Mouse (Mus musculus): ENCODE results near the gene Btnl10.

Btnl10 gene

DNA sequence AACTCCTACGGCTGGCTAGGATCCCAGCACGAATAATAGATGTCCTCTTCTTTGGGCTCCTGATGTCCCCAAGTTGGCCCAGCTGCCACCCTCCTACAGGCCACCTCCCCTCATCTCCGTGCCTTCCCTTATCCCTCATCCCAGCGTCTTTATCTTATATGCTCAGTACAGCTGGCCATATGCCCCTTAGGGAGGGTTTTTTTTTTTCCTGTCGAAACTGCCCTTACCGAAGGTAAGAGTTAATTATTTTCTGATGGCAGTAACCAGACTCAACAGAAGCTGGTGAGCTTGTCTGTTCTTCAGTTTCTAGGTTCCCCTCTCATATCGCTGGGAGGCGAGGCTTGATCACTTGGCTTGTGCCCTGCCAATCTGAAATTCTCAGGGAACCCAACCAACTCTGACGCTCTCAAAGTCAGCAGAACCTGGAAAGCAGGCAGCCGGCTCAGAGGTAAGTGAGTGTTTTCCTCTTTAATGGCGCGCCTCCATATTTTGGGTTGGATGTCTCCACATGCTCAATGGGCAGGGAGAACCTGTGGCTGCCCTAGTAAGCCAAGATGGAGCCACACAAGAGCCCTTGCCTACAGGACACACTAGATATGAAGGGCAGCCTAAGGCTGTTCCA, at the start of gene Btnl10:
Gene Btnl10 (plus strand): TSS at position 164 of the 622 bp plus-strand sequence.
- no peak for DNase-seq (ENCODE audit: low read depth, low spot score)

GRCm38 (mm10) chr11:58867954-58868330, 49.8 kb upstream of the Btnl10 start:
- DNase-seq (ENCODE audit: low read depth, low spot score) = no peak

DNA sequence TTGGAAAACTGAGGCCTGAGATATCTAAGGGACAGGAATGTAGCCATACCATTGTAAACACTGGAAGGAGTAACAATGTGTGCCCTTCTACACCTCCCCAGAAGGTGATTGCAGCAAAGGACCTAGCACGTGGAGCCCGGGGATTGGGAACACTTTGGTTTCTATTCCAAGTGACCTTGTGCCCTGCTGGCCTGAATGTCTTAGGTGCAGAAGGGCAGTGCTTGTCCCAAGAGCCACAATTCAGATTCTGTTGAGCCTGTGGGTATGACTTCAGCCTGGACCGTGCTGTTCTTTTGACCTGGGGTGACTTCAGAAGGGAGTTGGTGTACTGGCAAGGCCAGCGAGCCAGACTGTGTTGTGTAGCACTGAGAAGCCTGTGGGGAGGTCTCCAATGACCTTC, 46.7 kb upstream of the Btnl10 start:
- no peak for DNase-seq (ENCODE audit: low read depth, low spot score)

- DNase-seq (ENCODE audit: low read depth, low spot score) = no peak
Observed at GRCm38 (mm10) chr11:58883756-58884155, 34.0 kb upstream of the Btnl10 start.

DNA sequence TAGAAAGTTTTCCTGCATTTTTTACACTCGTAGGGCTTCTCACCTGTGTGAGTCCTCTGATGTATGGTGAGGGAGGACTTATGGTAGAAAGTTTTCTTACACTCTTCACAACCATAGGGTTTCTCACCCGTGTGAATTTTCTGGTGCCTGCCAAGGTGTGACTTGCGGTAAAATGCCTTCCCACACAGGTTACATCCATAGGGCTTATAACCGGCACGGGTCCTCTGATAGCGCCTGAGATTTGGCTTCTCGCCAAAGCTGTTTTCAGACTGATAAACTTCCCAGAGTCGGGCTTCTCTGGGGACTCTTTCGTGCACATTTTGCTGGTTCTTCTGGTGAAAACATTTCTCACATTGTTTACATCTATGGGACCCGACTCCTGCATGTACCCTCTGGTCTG, 27.2 kb upstream of the Btnl10 start:
- DNase-seq (ENCODE audit: low read depth, low spot score) = no peak

GRCm38 (mm10) chr11:58894456-58894855, 23.3 kb upstream of the Btnl10 start:
- DNase-seq (ENCODE audit: low read depth, low spot score) = no peak

DNA sequence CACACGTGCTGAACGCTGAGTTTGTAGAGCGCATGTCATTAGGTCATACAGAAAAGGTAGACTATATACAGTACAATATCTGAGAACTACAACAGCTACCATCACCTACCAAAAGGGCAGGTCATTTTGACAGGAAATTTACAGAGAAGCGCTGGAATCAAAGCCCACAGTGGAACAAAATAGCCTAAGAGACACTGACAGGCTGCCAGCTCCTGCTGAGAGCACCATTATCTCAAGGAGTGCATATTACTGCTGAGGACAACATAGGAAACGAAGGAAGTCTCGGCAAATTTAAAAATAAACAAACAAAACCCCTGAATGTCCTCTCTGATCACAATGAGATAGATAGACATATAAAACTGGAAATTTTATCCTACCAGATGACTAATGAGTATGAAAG, 20.2 kb upstream of the Btnl10 start:
- DNase-seq (ENCODE audit: low read depth, low spot score) = no peak

- no peak for DNase-seq (ENCODE audit: low read depth, low spot score)
Observed at GRCm38 (mm10) chr11:58901080-58901479, 16.6 kb upstream of the Btnl10 start.

DNA sequence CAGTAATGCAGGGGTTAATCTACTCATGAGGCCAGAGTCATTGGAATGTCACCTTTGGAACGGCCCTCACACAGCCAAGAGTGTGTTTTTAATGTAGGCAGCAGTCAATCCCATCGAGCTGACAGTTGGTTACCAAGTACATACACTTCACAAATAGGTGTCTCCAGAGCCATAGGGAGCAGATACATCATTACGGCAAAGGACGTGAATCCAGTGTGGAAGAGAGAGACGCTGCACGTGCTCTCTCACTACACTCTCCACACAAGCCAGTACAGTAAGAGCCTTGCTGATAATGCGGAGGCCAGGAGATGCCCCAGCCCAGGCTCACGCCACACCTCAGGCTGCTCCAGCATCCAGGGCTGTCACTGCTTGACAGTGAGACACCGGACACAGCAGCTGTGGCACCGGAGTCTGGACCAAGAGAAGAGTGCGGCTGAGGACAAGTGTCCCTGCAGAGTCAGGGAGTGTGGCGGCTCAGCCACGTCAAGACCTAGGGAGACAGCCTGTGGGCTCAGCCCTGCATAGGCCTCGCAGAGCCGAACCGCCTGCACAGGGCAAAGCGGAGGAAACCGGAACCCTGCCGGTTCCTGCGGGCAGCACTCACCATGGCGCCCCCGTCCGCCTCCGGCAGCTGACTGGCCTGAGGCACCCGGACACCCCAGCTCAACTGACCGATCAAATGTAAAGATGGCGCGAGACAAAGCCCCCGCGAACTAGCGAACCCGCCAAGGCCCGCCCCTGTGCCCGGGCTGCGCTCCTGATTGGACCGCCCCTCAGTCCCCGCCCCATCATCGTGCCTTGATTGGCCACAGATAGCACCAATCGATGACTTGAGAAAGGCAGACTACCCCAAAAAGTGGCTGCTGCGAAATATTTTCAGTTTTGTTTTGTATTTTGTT, 13.9 kb upstream of the Btnl10 start, which contains the start of gene Zfp39:
Gene Zfp39 (minus strand): TSS at position 715 of the 899 bp plus-strand sequence.
- DNase-seq (ENCODE audit: low read depth, low spot score) = peak; percentile 95

DNA sequence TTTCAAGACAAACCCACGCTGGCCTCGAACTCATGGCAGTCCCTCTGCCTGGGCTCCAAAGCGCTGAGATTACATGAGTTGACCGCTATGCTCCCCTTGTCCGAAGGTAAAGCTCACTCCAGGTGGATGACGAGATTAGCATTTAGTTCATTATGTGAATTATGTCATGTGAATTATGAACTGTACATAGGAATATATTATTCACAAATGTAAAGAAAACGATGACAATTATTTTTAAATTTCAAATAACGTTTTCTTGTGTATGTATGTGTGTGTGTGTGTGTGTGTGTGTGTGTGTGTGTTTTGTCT, 13.3 kb upstream of the Btnl10 start:
- DNase-seq (ENCODE audit: low read depth, low spot score) = no peak

DNA sequence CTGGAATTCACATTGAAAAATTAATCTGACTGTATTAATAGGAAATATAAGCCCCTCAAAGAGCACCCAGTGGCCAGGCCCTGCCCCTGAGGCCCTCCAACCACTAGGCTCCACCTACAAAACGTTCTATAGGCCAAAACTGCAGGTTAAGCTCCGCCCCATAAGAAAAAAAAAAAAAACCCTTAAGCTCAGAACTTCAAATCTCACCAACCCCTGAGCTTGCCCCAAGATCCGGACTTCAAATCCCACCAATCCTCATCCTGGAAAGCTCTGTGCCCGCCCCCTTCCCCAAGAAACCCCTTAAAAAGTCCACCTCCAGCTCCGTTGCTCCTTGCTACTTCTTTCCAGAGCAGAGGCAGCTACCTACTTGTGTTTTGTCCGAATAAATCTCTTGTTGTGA, 12.9 kb upstream of the Btnl10 start:
- DNase-seq (ENCODE audit: low read depth, low spot score) = peak; percentile 56

DNA sequence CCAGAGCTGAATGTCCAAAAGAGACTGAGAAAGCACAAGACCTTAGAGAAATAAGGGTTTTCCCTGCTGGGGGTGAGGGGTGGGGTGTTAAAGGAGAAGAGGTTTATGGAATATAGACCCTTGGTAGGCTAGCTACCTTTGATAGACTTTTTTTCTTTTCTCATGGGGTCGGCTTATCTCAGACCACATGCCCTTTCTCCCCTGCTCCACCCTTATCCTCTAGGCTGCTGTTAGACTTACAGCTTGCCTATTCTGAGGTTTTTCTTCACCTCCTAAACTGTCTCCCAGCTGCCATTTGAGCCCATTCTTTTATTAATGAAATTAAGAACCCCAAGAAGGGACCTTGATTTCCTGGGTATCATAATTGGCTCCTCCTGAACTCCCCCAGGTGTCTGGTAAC, 3.9 kb upstream of the Btnl10 start:
- no peak for DNase-seq (ENCODE audit: low read depth, low spot score)

DNA sequence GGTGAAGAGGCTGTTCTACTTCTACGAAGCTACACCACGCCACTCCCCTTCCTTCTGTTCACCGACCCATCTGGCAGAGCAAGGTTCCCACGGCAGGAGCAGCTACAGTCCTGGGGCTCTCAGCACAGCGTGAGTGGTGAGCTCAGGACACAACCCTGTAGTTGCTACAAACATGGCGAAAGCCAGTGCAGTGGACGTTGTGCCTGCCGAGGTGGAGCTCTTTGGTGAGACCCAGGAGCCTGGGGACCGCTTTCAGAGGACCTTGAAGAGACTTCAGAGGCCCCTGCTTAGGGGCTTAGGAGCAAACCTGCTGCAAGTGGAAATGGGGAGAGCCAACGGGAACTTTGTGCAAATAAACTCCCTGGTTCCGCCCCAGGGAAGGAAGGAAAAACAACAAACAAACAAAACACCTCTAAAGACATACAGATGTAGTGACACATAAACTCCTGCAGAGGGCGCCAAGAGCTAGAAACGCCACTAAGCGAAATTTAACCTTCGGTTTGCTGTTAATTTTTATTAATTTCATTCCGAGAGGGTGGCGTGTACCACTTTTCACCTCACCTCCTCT, 3.2 kb upstream of the Btnl10 start:
- DNase-seq (ENCODE audit: low read depth, low spot score) = peak; percentile 75

DNA sequence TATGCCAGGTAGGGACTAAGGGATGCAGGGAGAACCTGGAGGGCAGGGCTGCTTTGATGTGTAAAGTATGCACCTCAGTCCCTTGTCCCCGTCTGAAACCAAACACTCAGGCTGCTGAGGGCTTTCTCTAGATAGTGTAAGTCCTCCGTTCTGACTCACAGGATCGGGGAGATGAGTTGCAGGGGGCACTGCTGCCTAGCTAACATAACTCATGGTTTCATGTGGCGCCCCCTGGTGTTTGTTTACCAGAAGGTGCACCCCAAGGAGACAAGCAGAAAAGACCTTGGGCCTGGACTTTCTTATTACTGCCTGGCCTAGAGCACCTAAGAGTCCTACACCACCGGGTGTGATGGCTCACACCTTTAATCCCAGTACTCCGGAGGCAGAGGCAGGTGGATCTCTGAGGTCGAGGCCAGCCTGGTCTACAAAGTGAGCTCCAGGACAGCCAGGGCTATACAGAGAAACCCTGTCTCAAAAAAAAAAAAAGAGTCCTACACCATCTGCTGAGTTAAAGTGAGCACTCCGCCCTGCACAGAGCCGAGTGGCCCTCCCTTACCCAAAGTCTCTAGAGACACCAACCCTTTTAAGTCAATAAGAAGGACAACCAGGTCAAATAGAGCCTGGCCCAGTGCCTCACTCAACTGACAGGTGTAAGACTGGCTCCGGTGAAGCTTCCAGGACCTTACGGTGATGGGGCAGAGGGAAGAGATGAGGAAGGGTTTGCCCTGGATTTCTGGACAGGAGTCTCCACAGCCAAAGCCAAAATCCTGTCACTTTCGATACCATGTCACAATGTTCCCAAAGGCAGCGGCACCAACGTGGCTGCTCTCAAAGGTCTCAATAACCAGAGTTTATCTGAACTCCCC, 596 bp upstream of the Btnl10 start:
- peak; percentile 85 for DNase-seq (ENCODE audit: low read depth, low spot score)

DNA sequence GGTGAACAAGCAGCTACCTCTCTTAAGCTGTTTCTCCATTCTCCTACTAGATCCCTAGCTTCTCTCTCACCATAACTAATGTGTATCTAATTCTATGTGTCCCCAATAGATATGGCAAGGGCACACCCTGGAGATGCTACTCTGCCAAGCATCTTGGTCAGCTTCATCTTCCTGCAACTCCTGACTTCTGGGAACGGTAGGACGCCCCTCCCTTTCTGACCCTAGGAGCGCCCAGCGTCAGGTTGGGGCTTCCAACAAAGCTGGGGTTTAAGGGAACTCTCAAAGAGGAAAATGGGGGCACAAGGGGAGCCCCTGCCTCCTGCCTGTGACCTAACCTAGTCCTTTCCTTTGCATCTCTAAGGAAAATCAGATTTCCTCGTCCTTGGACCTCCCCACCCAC, 1.1 kb downstream of the Btnl10 start:
- no peak for DNase-seq (ENCODE audit: low read depth, low spot score)

GRCm38 (mm10) chr11:58922420-58922819, 4.7 kb downstream of the Btnl10 start:
- DNase-seq (ENCODE audit: low read depth, low spot score) = no peak

DNA sequence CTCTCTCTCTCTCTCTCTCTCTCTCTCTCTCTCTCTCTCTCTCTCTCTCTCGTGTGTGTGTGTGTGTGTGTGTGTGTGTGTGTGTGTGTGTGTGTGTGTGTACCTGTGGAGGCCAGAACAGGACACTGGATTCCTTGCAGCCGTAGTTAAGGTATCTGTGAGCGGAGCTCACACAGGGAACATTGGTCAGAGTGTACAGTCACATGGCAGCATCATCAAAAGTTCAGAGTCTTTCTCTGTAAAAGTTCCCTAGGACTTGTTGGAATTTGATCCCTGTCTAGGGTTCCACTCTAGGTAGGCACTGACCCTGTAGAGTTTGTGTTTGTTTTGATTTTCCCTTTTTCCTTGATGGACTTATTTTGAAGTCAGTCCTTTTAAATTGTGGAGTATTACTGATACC, 8.9 kb downstream of the Btnl10 start:
- no peak for DNase-seq (ENCODE audit: low read depth, low spot score)

DNA sequence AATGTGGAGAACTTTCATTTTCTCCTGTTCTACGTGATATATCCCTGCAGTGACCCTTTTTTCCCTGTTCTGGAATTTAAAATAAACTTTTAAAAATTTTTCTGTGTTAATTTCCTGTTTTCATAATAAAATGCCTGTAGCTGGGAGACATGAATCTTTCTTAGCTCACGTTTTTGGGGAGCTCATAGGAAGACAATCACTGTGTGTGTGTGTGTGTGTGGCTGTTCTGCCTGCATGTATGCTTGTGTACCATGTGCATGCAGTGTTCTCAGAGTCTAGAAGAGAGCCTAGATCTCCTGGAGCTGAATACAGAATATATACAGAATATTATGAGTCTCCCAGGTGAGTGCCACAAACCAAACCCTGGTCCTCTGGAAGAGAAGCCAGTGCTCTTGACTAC, 9.3 kb downstream of the Btnl10 start:
- DNase-seq (ENCODE audit: low read depth, low spot score) = no peak

- DNase-seq (ENCODE audit: low read depth, low spot score) = peak; percentile 87
Observed at GRCm38 (mm10) chr11:58927790-58928651, 10.3 kb downstream of the Btnl10 start.

GRCm38 (mm10) chr11:58929055-58929454, 11.3 kb downstream of the Btnl10 start:
- DNase-seq (ENCODE audit: low read depth, low spot score) = no peak

DNA sequence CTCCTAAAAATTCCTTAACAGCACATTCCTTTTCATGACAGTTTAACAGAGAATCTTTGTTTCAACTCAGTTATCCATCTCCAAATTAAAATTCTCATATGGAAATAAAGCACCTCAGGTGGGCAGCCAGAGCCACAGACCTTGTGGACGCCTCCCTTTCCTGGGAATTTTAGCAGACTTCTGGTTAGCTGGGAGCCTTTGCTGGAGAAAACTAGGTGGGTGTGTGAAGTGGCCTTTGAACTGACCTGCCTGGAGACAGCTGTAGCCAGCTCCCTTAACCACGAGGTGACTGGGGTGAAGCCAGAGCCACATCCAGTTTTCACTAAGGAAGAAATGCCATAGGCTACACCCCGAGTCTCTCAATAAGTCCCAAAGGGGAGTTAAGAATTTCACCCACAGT, 11.9 kb downstream of the Btnl10 start:
- DNase-seq (ENCODE audit: low read depth, low spot score) = no peak
